Mouse (Mus musculus): Measurements from ENCODE around the gene Tmem35b. TPM values are rescaled to one million over a fixed set of nuclear protein-coding genes. Genes with fewer than 3 reads are reported as not detected.

Tmem35b gene
- polyA plus RNA-seq, 1 experiment from 2014 or later: 17.4 TPM

Other genes starting within 250 kb of the Tmem35b start
- 25.4 and 26.1 TPM in 2 replicates for gene Zmym4, start 155.6 kb upstream of the Tmem35b start, polyA plus RNA-seq (2015; fragmentation: Nextera tagmentation; extraction: Ambion mirVana)
- gene Sfpq, start 102.4 kb upstream of the Tmem35b start, polyA plus RNA-seq (2015; fragmentation: Nextera tagmentation; extraction: Ambion mirVana): 64.1 and 73.2 TPM in 2 replicates
- gene Zmym1, start 62.5 kb upstream of the Tmem35b start, polyA plus RNA-seq (2015; fragmentation: Nextera tagmentation; extraction: Ambion mirVana): 26.0 and 26.3 TPM in 2 replicates
- 30.3 and 36.7 TPM in 2 replicates for gene Zmym6, start 46.3 kb upstream of the Tmem35b start, polyA plus RNA-seq (2015; fragmentation: Nextera tagmentation; extraction: Ambion mirVana)
- gene Dlgap3, start 45.5 kb downstream of the Tmem35b start, polyA plus RNA-seq (2015; fragmentation: Nextera tagmentation; extraction: Ambion mirVana): 24.9 and 32.0 TPM in 2 replicates
- gene Smim12, start 120.1 kb downstream of the Tmem35b start, polyA plus RNA-seq (2015; fragmentation: Nextera tagmentation; extraction: Ambion mirVana): 53.7 and 56.6 TPM in 2 replicates
- 20.9 and 23.2 TPM in 2 replicates for gene Gja4, start 190.3 kb downstream of the Tmem35b start, polyA plus RNA-seq (2015; fragmentation: Nextera tagmentation; extraction: Ambion mirVana)
- 0.14 and 0.18 TPM in 2 replicates for gene Gjb3, start 207.2 kb downstream of the Tmem35b start, polyA plus RNA-seq (2015; fragmentation: Nextera tagmentation; extraction: Ambion mirVana)
- gene Gjb4, start 230.4 kb downstream of the Tmem35b start, polyA plus RNA-seq (2015; fragmentation: Nextera tagmentation; extraction: Ambion mirVana): not detected in 2 replicates
- gene Gjb5, start 234.5 kb downstream of the Tmem35b start, polyA plus RNA-seq (2015; fragmentation: Nextera tagmentation; extraction: Ambion mirVana): 0.12 and 0.24 TPM in 2 replicates

Data from hindbrain, embryonic 15.5 days (tissue).